Mouse (Mus musculus) cerebellum, adult 2 months (tissue): ENCODE results near the gene Gm45837.

Experiments used
- CTCF ChIP-seq: fragments of 200-500 bp; IDR thresholded peaks from 2 replicates; pipeline ENCODE4 v1.5.1; 2011; ENCODE audit warnings: low read depth, mild to moderate bottlenecking, control low read depth, low read length, moderate library complexity, borderline replicate concordance; ENCODE audit not compliant: insufficient read depth
- POLR2A ChIP-seq: fragments of 200-500 bp; IDR thresholded peaks from 2 replicates; pipeline ENCODE4 v1.6.1; 2011; ENCODE audit warnings: low read length, control low read depth, borderline replicate concordance; ENCODE audit not compliant: insufficient read depth

GRCm38 (mm10) chr7:101539774-101540173 is 129.1 kb downstream of the Gm45837 start:
- TF ChIP-seq CTCF (no peak), POLR2A (no peak)
